Mouse (Mus musculus) midbrain, embryonic 10.5 days (tissue): ENCODE results near the gene Gm21095. TPM values are rescaled to one million over a fixed set of nuclear protein-coding genes. Genes with fewer than 3 reads are reported as not detected.
"Not testable (repeated sequence)": the region's sequence is repeated elsewhere in the genome, so short reads cannot be mapped to it uniquely, and the experiment has no call there.

Experiments
- DNase-seq: peaks from one replicate; pipeline ENCODE4 v3.0.0-alpha.2; 2017; ENCODE audit warnings: low spot score
- H3K27ac ChIP-seq: fragments of 300-500 bp; sonication (generic); replicated peaks from 2 replicates; pipeline ENCODE4 v1.5.1; 2016; ENCODE audit warnings: mild to moderate bottlenecking
- H3K27me3 ChIP-seq: fragments of 300-500 bp; sonication (generic); 2 replicates; pipeline ENCODE4 v1.6.1; 2016; ENCODE audit warnings: low read depth, mild to moderate bottlenecking; ENCODE audit not compliant: poor library complexity, severe bottlenecking
- H3K36me3 ChIP-seq: fragments of 300-500 bp; sonication (generic); 2 replicates; pipeline ENCODE4 v1.6.1; 2016; ENCODE audit warnings: mild to moderate bottlenecking, moderate library complexity
- H3K4me1 ChIP-seq: fragments of 300-500 bp; sonication (generic); 2 replicates; pipeline ENCODE4 v1.6.1; 2016
- H3K4me3 ChIP-seq: fragments of 300-500 bp; sonication (generic); 2 replicates; pipeline ENCODE4 v1.5.1; 2016; ENCODE audit warnings: mild to moderate bottlenecking, moderate library complexity
- H3K9me3 ChIP-seq: fragments of 300-500 bp; sonication (generic); replicated peaks from 2 replicates; pipeline ENCODE4 v1.6.1; 2016; ENCODE audit warnings: mild to moderate bottlenecking
- WGBS: fragments of 180-500 bp; shearing (Covaris S2); methylation state at CpG from one replicate; pipeline ENCODE4 v1.1.7; 2016; 5-methylcytosine and 5-hydroxymethylcytosine counted together
- polyA plus RNA-seq: library from polyadenylated mRNA; unstranded; fragments of >200 nt; fragmentation: Nextera tagmentation; extraction: Ambion mirVana; gene quantifications from 2 replicates; pipeline ENCODE4 v1.2.1, GENCODE M21; 2016

Gene Gm21095
- not detected in 2 replicates for polyA plus RNA-seq

- H3K27me3 ChIP-seq, H3K36me3 ChIP-seq, H3K4me3 ChIP-seq, H3K9me3 ChIP-seq, H3K27ac ChIP-seq, DNase-seq, H3K4me1 ChIP-seq: not testable (repeated sequence)
- WGBS: no CpG with 5 or more reads among the region's 6 CpGs
Measured at GRCm38 (mm10) chrY:84096979-84097378, at the start of gene Gm21095. Gene Gm21095, plus strand, starts transcription at chrY:84097279.
